In the genomic region with DNA sequence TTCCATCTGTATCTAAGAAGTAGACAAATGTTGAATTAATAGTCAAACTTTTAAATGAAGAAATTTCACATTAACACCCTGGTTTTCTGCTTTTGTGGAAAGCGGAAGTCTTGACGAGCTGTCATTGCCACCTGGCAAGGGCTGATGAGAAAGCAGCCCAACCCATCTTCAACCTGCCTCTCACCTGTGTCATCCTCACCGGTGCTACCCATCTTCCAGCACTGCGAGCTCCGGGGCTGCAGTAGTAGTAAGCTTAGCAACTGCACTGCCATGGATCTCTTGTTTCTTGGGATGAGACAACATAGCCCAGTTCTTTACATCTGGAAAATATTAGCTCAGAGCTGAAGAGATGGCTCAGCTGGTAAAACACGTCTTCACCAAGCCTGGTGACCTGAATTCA, we compare ENCODE assay signal across 15 mouse cellular contexts.
"Had no signal": no experiment of that assay in that cellular context is flagged by ENCODE, and none has a peak within 500 bp of the region (broad histone marks: within the 10 kb centered on the region; RNA-seq: fewer than 3 reads in every experiment).

No protein-coding gene starts in this region.

- H3K36me3 ChIP-seq: heart, embryonic 13.5 days; heart, embryonic 15.5 days; hindbrain, embryonic 10.5 days; hindbrain, embryonic 12.5 days; intestine, embryonic 15.5 days; limb, embryonic 10.5 days; limb, embryonic 12.5 days had no signal

- ATAC-seq: inflammation-experienced regulatory T-cells, adult 6 months had no signal

- DNase-seq: kidney, postnatal 10 days had no signal

- H3K27ac ChIP-seq: gastrocnemius, adult 2 months; heart, embryonic 13.5 days; heart, embryonic 15.5 days; hindbrain, embryonic 10.5 days; hindbrain, embryonic 12.5 days; hindbrain, embryonic 14.5 days; intestine, embryonic 15.5 days; layer of hippocampus, adult 2 months; left cerebral cortex, adult 2 months; limb, embryonic 10.5 days; limb, embryonic 12.5 days; liver, embryonic 14.5 days had no signal

- H3K27me3 ChIP-seq: heart, embryonic 15.5 days; hindbrain, embryonic 12.5 days; intestine, embryonic 15.5 days; limb, embryonic 12.5 days had no signal

- H3K9me3 ChIP-seq: heart, embryonic 13.5 days; heart, embryonic 15.5 days; hindbrain, embryonic 10.5 days; hindbrain, embryonic 12.5 days; intestine, embryonic 15.5 days; limb, embryonic 10.5 days; limb, embryonic 12.5 days had no signal

- H3K4me1 ChIP-seq: limb, embryonic 10.5 days; limb, embryonic 12.5 days had no signal

- H3K9ac ChIP-seq: heart, embryonic 13.5 days; heart, embryonic 15.5 days; hindbrain, embryonic 12.5 days; hindbrain, embryonic 14.5 days; intestine, embryonic 15.5 days; limb, embryonic 12.5 days; liver, embryonic 14.5 days had no signal

- H3K4me2 ChIP-seq: heart, embryonic 11.5 days; heart, embryonic 13.5 days; heart, embryonic 15.5 days; hindbrain, embryonic 12.5 days; hindbrain, embryonic 14.5 days; intestine, embryonic 15.5 days; limb, embryonic 12.5 days had no signal

- H3K4me3 ChIP-seq: gastrocnemius, adult 2 months; heart, embryonic 13.5 days; heart, embryonic 15.5 days; hindbrain, embryonic 10.5 days; hindbrain, embryonic 12.5 days; intestine, embryonic 15.5 days; layer of hippocampus, adult 2 months; left cerebral cortex, adult 2 months; limb, embryonic 10.5 days; limb, embryonic 12.5 days had no signal
